Comparison of ENCODE assay signal across 27 mouse cellular contexts in genomic region chr4:154702186-154702585, GRCm38 (mm10). TPM values are rescaled to one million over a fixed set of nuclear protein-coding genes. Genes with fewer than 3 reads are reported as not detected.
DNase-seq lines count a peak whose midpoint lies in the region; ATAC-seq and TF ChIP-seq lines count a peak whose summit lies in the region.
"Had no signal": no experiment of that assay in that cellular context is flagged by ENCODE, and none has a peak within 500 bp of the region (broad histone marks: within the 10 kb centered on the region; RNA-seq: fewer than 3 reads in every experiment).

No protein-coding gene starts in this region.

- H3K4me1 ChIP-seq in heart, adult 2 months (ENCODE audit: control insufficient read depth, insufficient read depth, low read length): peaks cover 2% of the 10 kb centered on the region; the same call in 1 of the 2 replicates
- H3K4me1 ChIP-seq in liver, embryonic 11.5 days (replicated peaks; ENCODE audit: control insufficient read depth, insufficient read depth, low read length): no peaks in the 10 kb centered on the region
- no peaks in the 10 kb centered on the region for H3K4me1 ChIP-seq in liver, postnatal 0 days (ENCODE audit: insufficient read depth)
- peaks cover 82% of the 10 kb centered on the region for H3K4me1 ChIP-seq in limb, embryonic 10.5 days
- H3K4me1 ChIP-seq: embryonic facial prominence, embryonic 15.5 days had no signal

- H3K27me3 ChIP-seq in heart, adult 2 months (ENCODE audit: control insufficient read depth, insufficient read depth, low read length): no peaks in the 10 kb centered on the region
- H3K27me3 ChIP-seq in liver, embryonic 11.5 days (replicated peaks; ENCODE audit: control insufficient read depth, insufficient read depth, low read length): no peaks in the 10 kb centered on the region; the same call in 1 of the 2 replicates
- H3K27me3 ChIP-seq in liver, postnatal 0 days (ENCODE audit: insufficient read depth, low read length): no peaks in the 10 kb centered on the region
- no peaks in the 10 kb centered on the region for H3K27me3 ChIP-seq in limb, embryonic 10.5 days (ENCODE audit: low read depth, poor library complexity, severe bottlenecking)
- H3K27me3 ChIP-seq: CH12.LX had no signal

- H3K79me2 ChIP-seq in heart, adult 2 months (replicated peaks; ENCODE audit: control insufficient read depth, insufficient read depth, low read length): no peaks in the 10 kb centered on the region

- no peak overlapping the region for H3K4me2 ChIP-seq in liver, embryonic 11.5 days
- no peak overlapping the region for H3K4me2 ChIP-seq in liver, postnatal 0 days (ENCODE audit: low read depth, low read length)
- H3K4me2 ChIP-seq: embryonic facial prominence, embryonic 15.5 days; hindbrain, embryonic 14.5 days had no signal

- H3K36me3 ChIP-seq in heart, adult 2 months (ENCODE audit: control insufficient read depth, insufficient read depth, low read length): no peaks in the 10 kb centered on the region
- no peaks in the 10 kb centered on the region for H3K36me3 ChIP-seq in liver, embryonic 11.5 days (ENCODE audit: control insufficient read depth, insufficient read depth, low read length)
- H3K36me3 ChIP-seq in liver, postnatal 0 days (replicated peaks; ENCODE audit: insufficient read depth, low read length): no peaks in the 10 kb centered on the region
- no peaks in the 10 kb centered on the region for H3K36me3 ChIP-seq in limb, embryonic 10.5 days
- H3K36me3 ChIP-seq: embryonic facial prominence, embryonic 15.5 days; forebrain, embryonic 10.5 days; hindbrain, embryonic 10.5 days had no signal

- intact Hi-C loops in heart, adult 2 months (cut with DNase I): loop anchor here (5.0 kb wide), 1 partner anchor 55 kb away; no protein-coding TSS in a partner anchor
- intact Hi-C loops in heart, postnatal 36 days (cut with DNase I): loop anchor here (5.0 kb wide), 1 partner anchor 95 kb away; no protein-coding TSS in a partner anchor

- peak in 1 of 2 experiments; percentile 22 for DNase-seq in heart, adult 2 months
- DNase-seq in heart, postnatal 36 days: no peak
- DNase-seq in liver, embryonic 11.5 days (ENCODE audit: low spot score): peak; percentile 24
- no peak for DNase-seq in liver, postnatal 0 days
- peak; percentile 30 for DNase-seq in limb, embryonic 10.5 days (ENCODE audit: low spot score)
- DNase-seq in embryo, embryonic 10.5 days (ENCODE audit: low spot score): no peak
- DNase-seq: adrenal gland, postnatal 25 days; cerebellum, adult 18-20 months; cerebellum, adult 9-11 months; cerebellum, postnatal 36 days; gastrocnemius, postnatal 10 days; heart, postnatal 10 days had no signal

- TF ChIP-seq EP300 in heart, adult 2 months (IDR thresholded peaks at IDR 0.05; ENCODE audit: insufficient read depth, low read depth, low read length): no peak
- no peak for TF ChIP-seq EP300 in liver, postnatal 0 days (IDR thresholded peaks at IDR 0.05; ENCODE audit: low read depth)

- no peak for ATAC-seq in liver, embryonic 11.5 days (replicated peaks; ENCODE audit: low FRiP score)
- no peak for ATAC-seq in liver, postnatal 0 days
- ATAC-seq: activated CD4-positive, CD25-positive, alpha-beta regulatory T cell, adult 4 months; forebrain, embryonic 16.5 days; Patski had no signal

- H3K9me3 ChIP-seq in liver, embryonic 11.5 days (ENCODE audit: control insufficient read depth, low read length): no peaks in the 10 kb centered on the region
- no peaks in the 10 kb centered on the region for H3K9me3 ChIP-seq in liver, postnatal 0 days (ENCODE audit: low read length)
- no peaks in the 10 kb centered on the region for H3K9me3 ChIP-seq in limb, embryonic 10.5 days (replicated peaks)
- H3K9me3 ChIP-seq: embryonic facial prominence, embryonic 15.5 days; forebrain, embryonic 10.5 days; hindbrain, embryonic 10.5 days had no signal

- H3K27ac ChIP-seq in heart, adult 2 months: peak overlapping the region; percentile 87
- H3K27ac ChIP-seq in liver, embryonic 11.5 days (ENCODE audit: low read depth, low read length): no peak overlapping the region
- H3K27ac ChIP-seq in liver, postnatal 0 days (ENCODE audit: low read depth): no peak overlapping the region
- peak overlapping the region; percentile 95 for H3K27ac ChIP-seq in limb, embryonic 10.5 days
- H3K27ac ChIP-seq: embryonic facial prominence, embryonic 15.5 days; forebrain, embryonic 10.5 days; hindbrain, embryonic 10.5 days; hindbrain, embryonic 14.5 days had no signal

- no peak for TF ChIP-seq POLR2A in heart, adult 2 months (IDR thresholded peaks at IDR 0.05; ENCODE audit: insufficient read depth, low read depth, low read length)

- H3K4me3 ChIP-seq in heart, adult 2 months: no peak overlapping the region
- H3K4me3 ChIP-seq in liver, embryonic 11.5 days (ENCODE audit: low read depth, low read length): no peak overlapping the region
- H3K4me3 ChIP-seq in liver, postnatal 0 days (ENCODE audit: low read depth, low read length): no peak overlapping the region
- H3K4me3 ChIP-seq in limb, embryonic 10.5 days: no peak overlapping the region
- H3K4me3 ChIP-seq: embryonic facial prominence, embryonic 15.5 days; erythroblast, embryonic 14.5 days; forebrain, embryonic 10.5 days; hindbrain, embryonic 10.5 days had no signal

- 60% methylated on average over 6 of the region's 6 CpGs for WGBS in heart, adult 2 months
- WGBS in liver, embryonic 11.5 days: 57% methylated on average over 6 of the region's 6 CpGs
- 37% methylated on average over 6 of the region's 6 CpGs for WGBS in liver, postnatal 0 days (ENCODE audit: insufficient replicate concordance)
- 71% methylated on average over 6 of the region's 6 CpGs for WGBS in limb, embryonic 10.5 days

- no peak overlapping the region for H3K9ac ChIP-seq in heart, adult 2 months (ENCODE audit: low read depth, low read length)
- H3K9ac ChIP-seq in liver, embryonic 11.5 days (ENCODE audit: low read depth, low read length): no peak overlapping the region
- no peak overlapping the region for H3K9ac ChIP-seq in liver, postnatal 0 days (replicated peaks)
- H3K9ac ChIP-seq: embryonic facial prominence, embryonic 15.5 days; hindbrain, embryonic 14.5 days had no signal

- TF ChIP-seq CTCF in heart, adult 2 months (IDR thresholded peaks at IDR 0.05): no peak
- no peak for TF ChIP-seq CTCF in liver, postnatal 0 days (IDR thresholded peaks at IDR 0.05; ENCODE audit: low read depth)

RNA-seq across cellular contexts. Expression of gene Actrt2, which starts 34.5 kb away (rescaled TPM):
- not detected for total RNA-seq in heart, adult 2 months (2021)
- 0.18 and 0.47 TPM in 2 replicates for polyA plus RNA-seq in heart, adult 2 months (2012; rRNA removed)
- not detected for total RNA-seq in heart, postnatal 36 days (2021)
- polyA plus RNA-seq in liver, embryonic 11.5 days (2014; fragmentation: Nextera tagmentation; extraction: Ambion mirVana): not detected in 2 replicates
- not detected in 2 replicates for polyA plus RNA-seq in liver, postnatal 0 days (2015; fragmentation: Nextera tagmentation; extraction: Ambion mirVana)
- not detected in 2 replicates for polyA plus RNA-seq in limb, embryonic 10.5 days (2016; fragmentation: Nextera tagmentation; extraction: Ambion mirVana)
- total RNA-seq: adrenal gland, adult 18-20 months; adrenal gland, postnatal 25 days; CH12.LX; gastrocnemius, postnatal 10 days; gastrocnemius, postnatal 4 days; heart, adult 8-10 months; heart, postnatal 10 days had no signal
- polyA plus RNA-seq: activated CD4-positive, CD25-positive, alpha-beta regulatory T cell, adult 4 months; embryonic facial prominence, embryonic 11.5 days; embryonic facial prominence, embryonic 15.5 days; erythroblast, embryonic 14.5 days; forebrain, embryonic 10.5 days; forebrain, embryonic 16.5 days; frontal cortex, adult 2 months; heart, embryonic 14.5 days; hindbrain, embryonic 10.5 days; hindbrain, embryonic 14.5 days; Patski had no signal

Comparison
In these comparisons a context has a peak if more than half of its experiments do, and no peak if none do; other contexts are left out.
1. DNase-seq: peak in liver, embryonic 11.5 days (single experiment) and limb, embryonic 10.5 days (single experiment); none in heart, postnatal 36 days (0 of 2), liver, postnatal 0 days (single experiment) and embryo, embryonic 10.5 days (single experiment).
2. H3K27ac ChIP-seq: peak in heart, adult 2 months (single experiment) and limb, embryonic 10.5 days (single experiment); none in liver, embryonic 11.5 days (single experiment) and liver, postnatal 0 days (single experiment).